Mouse (Mus musculus): ENCODE measurements at regions not wholly inside any gene's neighbourhood (a gene's known extent, or its start where the extent isn't known, plus 50 kb on each side); places are given as distances from the start of the nearest gene placed in this dataset.

DNA sequence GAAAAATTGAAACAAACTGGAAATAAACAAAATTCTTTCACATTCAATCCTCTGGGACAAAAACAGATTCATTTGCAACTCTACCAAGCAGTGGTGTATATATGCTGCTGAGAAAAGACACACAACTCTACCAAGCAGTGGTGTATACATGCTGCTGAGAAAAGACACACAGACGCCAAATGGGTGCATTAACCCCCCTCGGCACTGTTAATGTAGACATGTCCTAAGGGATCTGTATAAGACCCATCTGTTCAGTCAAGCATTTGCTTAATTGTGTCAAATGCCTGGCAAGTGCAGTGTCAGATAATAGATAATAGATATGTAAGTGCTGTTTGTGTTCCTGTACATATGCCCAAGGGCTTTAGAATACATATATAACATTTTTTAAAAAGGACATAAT lies 1035.2 kb upstream of the B3galt2 start:
- no peak for DNase-seq

DNA sequence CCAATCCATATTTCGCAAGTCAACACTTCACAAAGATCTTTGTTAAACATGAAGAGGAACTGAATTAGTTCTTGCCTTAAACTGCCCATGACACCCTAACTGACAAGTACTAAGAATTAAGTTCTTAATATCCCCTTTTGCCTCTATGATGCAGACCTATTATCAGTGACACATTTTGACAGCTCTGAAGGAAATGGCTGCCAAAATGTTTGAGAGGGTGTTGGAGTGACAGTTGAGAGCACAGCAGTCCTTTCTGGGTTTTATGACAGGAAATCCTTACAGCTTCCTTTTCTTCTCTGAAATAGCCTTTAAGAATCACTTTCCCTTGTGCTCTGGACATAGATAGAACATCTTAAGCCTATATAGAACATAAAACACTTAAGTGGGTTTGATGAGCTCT lies 1034.4 kb upstream of the B3galt2 start:
- no peak for DNase-seq

DNA sequence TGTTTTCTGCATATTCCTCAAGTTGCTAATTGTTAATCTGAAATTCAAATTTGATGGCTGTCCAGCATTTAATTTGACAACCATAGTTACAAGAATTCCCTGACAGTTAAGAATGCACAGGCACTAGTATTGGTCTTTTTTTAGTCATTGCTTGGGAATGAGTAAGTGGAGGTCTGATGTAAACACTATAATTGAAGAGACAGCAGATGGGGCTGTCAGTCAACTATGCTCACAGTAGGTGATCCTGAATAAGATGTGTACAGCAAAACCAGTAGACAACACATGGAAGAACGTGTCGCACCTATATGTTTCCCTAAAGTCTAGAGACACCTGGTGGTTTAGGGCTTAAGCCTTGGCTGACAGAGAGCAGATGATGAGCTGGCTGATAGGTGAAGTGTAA lies 1019.0 kb upstream of the B3galt2 start:
- DNase-seq = no peak

- no peak for DNase-seq
Measured at GRCm38 (mm10) chr1:142624303-142624702, 1016.2 kb upstream of the B3galt2 start.

DNA sequence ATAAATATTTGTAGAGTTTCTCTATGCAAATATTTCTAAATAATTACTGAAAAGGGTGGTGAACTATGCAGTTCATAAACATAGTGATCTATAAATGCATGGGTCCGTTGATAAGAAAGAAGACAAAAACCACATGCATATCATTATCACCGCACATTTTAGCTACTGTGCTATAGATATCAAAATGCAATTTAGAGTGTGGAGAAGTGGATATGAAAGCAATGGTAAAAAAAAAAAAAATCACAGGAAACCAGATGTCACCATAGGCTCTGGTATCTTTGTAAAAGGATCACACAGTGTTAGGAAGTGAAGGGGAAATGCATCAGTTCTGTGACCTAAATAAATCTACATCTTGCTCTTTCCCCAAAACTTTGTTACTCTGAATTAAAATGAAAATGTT lies 985.2 kb upstream of the B3galt2 start:
- DNase-seq = no peak

GRCm38 (mm10) chr1:142665262-142665661 lies 975.2 kb upstream of the B3galt2 start:
- no peak for DNase-seq

- DNase-seq = no peak
Measured at GRCm38 (mm10) chr1:142679917-142680316, 960.5 kb upstream of the B3galt2 start.

DNA sequence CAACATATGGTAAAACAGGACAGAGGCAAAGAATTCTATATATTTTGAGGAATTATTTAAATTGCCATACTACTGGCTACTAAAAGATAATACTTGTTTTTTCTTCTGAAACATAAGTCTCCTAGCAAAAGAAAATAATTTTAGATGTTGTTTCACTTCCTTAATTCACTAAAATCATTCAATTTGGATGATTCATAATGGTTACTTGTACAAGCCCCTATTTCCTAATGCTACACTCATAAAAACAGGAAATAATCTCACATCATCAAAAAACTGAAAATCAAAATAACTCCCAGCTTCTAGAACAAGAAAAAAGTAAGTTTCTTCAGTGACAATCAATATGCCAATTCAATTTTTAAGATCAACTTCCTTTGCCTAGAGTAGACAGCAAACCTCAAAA lies 951.6 kb upstream of the B3galt2 start:
- DNase-seq = no peak

DNA sequence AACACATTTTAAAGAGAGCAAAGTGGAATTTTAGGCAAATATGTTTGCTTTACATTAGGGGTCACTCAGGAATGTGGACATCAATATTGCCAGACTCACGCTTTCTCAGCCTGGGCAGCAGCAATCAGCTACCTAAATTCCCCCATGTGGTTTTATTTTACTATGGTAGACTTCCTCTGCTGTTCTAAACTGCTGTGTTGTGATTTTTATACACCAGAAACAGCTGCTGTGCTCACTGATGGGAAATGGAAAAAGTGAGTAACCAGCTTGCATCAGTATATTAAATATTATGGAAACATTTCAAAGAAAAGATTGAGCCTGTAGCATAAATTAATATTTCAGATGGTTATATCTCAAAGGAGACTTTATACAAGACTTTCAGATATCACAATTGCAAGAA lies 945.3 kb upstream of the B3galt2 start:
- no peak for DNase-seq

GRCm38 (mm10) chr1:142708263-142708662 lies 932.2 kb upstream of the B3galt2 start:
- no peak for DNase-seq

- no peak for DNase-seq
Measured at GRCm38 (mm10) chr1:142730259-142730658, 910.2 kb upstream of the B3galt2 start.

DNA sequence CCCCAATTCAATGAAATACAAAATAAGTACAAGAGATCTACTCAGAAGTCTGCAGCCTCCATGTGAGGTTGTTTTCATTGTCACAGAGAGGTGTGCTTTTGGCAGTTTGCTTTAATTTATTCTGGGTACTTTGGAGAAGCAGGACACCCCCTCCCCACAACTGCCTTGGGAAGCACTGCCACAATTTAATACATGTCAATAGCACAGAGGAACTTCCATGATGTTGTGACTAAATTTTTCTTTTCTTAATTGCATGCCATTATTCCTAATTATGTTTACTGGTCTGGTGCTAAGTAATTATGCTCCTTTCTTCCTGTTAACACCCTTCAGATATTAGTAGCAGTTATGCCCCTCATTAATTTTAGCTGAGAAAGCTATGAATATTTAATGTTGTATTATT lies 906.4 kb upstream of the B3galt2 start:
- DNase-seq = no peak

GRCm38 (mm10) chr1:142738376-142738775 lies 902.1 kb upstream of the B3galt2 start:
- DNase-seq = no peak

DNA sequence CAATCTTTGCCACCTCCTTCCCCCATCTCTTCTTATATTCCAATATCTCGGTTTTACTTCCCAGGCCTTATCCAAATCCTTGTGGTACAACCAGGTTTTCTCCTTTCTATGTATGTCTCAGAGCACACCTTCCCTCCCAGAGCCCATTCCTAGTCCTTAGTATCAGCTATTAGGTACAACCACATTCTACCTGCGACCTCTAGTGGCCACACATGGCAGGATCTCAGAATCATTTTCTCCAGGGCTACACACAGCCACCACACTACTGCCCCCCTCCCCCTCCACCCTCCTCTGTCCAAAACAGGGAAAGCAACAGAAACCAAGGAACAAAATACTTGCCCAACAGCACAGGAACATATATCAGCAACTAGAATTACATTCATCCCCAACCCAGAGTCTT lies 898.2 kb upstream of the B3galt2 start:
- DNase-seq = peak; percentile 56 to 57

- DNase-seq = no peak
Measured at GRCm38 (mm10) chr1:142771010-142771409, 869.5 kb upstream of the B3galt2 start.

Data from cerebellum, postnatal 10 days (tissue).